Mouse (Mus musculus) regulatory T cell (primary cell): ENCODE results near the gene Cavin4.
"Not testable (repeated sequence)": the region's sequence is repeated elsewhere in the genome, so short reads cannot be mapped to it uniquely, and the experiment has no call there.

Experiments
- in situ Hi-C: fragments of 300-600 bp; cut with MboI, MseI; formaldehyde crosslinking; loops from one replicate; pipeline ENCODE4 v1.15.1; 2025; ENCODE audit warnings: high pct_unique_total_duplicates

Cavin4 gene

DNA sequence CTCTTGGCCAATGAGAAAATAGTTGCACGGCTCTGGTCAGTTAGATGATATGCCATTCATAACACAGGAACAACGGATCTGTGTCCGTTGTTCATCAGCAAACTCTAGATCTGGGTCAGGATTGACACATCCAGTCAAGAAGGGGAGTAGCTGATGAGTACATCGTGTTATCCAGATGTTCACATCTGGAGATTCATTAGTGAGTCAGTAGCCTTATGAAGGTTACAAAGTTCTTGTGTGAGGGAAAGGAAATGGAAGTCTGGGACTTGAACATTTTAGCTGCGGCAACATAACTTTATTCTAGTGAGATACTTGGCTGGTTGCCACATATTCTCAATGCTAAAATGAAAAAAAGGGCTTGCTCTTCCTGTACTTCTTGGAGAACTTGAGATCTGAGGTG, 9.6 kb downstream of the Cavin4 start:
- in situ Hi-C loops: no loop called here

- in situ Hi-C loops: no loop called here
Observed at GRCm38 (mm10) chr4:48674412-48674811, 11.1 kb downstream of the Cavin4 start.

GRCm38 (mm10) chr4:48676570-48677185, 13.4 kb downstream of the Cavin4 start:
- in situ Hi-C loops: no loop called here

DNA sequence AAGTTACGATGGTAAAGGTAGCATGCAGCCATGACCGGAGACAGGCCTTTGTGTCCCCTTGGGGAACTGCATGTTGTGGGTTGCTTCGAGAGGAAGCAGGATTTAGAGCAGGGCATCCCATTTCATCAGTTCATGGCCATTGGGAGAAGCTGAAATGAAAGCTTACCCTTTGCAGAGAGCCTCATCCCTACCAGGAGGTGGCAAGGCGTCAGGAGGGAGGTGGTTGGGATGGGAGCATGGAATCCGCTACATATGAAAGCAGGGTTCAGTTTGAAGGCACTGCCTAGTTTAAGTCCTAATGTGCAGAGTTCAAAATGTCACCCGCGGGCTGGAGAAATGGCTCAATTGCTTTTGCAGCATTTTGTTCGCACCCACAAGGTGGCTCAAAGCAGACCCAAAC, 14.0 kb downstream of the Cavin4 start:
- in situ Hi-C loops: no loop called here

GRCm38 (mm10) chr4:48677812-48678211, 14.5 kb downstream of the Cavin4 start:
- in situ Hi-C loops: no loop called here

- in situ Hi-C loops: no loop called here
Observed at GRCm38 (mm10) chr4:48678793-48679192, 15.5 kb downstream of the Cavin4 start.

DNA sequence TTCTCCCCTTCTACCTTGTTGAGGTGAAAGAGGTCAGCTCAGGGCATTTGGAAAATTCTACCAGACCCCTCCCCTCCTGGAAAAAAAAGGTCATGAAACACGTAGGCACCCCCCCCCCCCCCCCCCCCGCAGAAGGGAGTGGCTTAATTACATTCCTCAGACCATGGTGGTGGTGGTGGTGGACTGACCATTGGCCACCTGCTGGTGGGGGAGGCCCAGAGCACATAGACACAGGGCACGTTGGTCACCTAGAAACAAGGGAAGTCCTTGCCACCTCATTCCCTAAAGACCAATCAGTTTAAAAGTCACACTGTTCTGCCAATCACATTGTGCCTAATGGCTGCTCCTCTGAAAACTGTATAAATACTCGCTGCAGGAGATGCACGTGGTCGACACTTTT, 16.4 kb downstream of the Cavin4 start:
- in situ Hi-C loops: not testable (repeated sequence)

DNA sequence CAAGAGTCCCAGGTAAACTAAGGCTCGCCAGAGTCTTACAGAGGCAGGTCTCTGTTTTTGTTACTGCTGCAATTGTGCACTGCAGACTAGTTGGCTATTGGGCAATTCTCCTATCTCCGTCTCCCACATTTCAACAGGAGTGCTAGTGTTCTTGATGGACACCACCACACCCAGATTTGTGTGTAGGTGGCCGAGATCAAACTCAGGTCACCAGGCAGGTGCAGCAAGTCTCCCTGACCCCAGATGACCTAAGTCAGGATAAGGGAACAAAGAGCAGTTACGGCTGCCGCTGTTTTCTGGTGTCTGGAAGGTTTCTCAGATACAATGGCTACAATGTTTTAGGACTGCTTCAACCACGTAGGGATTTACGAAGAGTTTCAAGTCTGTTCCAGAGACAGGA, 16.9 kb downstream of the Cavin4 start:
- in situ Hi-C loops: no loop called here

GRCm38 (mm10) chr4:48680648-48681343, 17.5 kb downstream of the Cavin4 start:
- in situ Hi-C loops: no loop called here

- in situ Hi-C loops: no loop called here
Observed at GRCm38 (mm10) chr4:48683126-48683525, 19.8 kb downstream of the Cavin4 start.

GRCm38 (mm10) chr4:48683633-48684209, 20.4 kb downstream of the Cavin4 start:
- in situ Hi-C loops: not testable (repeated sequence)

DNA sequence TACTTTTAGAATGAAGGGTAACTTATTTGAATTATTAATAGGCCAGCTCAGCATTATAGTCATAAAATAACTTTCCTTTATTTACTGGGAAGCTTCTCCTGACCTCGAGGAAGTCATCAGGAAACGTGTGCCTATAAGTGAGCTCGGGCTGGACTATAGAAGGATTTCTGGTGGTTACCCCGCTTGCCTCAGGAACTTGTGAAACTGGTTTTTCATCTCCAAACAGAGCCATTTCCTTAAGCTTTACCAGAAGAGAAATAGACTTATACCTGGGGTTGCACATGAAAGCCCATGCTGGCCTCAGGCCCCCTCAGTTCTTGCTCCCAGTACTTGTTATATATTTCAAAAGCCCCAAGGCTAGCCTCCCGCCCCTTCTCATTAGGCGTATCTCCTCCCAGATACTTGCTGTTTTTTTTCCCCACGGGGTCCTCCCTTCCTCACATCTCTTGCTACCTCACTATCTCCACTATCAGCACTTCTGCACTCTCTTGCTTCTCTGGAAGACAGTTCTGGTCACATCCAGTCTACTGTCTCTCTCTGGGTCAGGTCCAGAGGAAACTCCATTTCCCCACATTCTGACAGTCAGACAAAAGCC, 21.4 kb downstream of the Cavin4 start:
- in situ Hi-C loops: no loop called here

- in situ Hi-C loops: no loop called here
Observed at GRCm38 (mm10) chr4:48688148-48688547, 24.8 kb downstream of the Cavin4 start.

DNA sequence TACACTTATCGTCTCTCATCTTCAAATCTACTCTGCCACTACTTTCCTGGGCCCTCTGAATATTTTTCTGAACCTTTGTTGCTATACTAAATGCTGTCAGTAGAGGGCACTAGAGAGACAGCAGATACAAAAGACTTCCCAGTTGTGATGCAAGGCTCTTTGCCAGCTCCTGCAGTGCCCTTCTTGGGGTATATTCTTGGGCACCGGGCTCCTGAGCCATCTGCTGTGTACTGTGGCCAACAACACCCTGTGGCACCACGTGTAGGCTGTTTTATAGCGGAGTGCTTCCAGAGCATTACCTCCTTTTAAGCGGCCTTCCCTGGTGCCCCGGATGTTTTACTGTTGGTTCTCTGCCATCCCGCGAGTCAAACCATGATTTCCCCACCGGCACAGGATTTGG, 27.3 kb downstream of the Cavin4 start:
- in situ Hi-C loops: no loop called here

GRCm38 (mm10) chr4:48691793-48692437, 28.6 kb downstream of the Cavin4 start:
- in situ Hi-C loops: no loop called here

- in situ Hi-C loops: no loop called here
Observed at GRCm38 (mm10) chr4:48692736-48693292, 29.5 kb downstream of the Cavin4 start.

- in situ Hi-C loops: no loop called here
Observed at GRCm38 (mm10) chr4:48696706-48697105, 33.4 kb downstream of the Cavin4 start.

DNA sequence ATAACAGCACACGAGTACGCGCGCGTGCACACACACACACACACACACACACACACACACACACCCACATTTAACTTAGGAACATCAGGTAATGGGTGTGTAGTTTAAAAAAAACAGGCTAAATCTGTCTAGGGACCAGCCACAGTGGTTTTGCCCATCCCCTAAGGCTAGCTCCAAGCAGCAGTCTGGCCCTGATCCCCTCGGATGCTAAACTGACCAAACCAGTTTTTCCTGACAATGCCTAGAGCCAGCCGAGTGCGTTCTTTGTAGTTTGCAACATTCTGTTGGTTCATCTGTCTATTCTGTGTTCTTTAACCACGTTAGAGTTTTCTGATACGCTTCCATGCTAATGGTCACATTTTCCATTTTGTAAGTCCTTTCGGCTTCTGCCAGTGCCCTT, 34.0 kb downstream of the Cavin4 start:
- in situ Hi-C loops: no loop called here

GRCm38 (mm10) chr4:48715865-48716650, 52.7 kb downstream of the Cavin4 start:
- in situ Hi-C loops: no loop called here

DNA sequence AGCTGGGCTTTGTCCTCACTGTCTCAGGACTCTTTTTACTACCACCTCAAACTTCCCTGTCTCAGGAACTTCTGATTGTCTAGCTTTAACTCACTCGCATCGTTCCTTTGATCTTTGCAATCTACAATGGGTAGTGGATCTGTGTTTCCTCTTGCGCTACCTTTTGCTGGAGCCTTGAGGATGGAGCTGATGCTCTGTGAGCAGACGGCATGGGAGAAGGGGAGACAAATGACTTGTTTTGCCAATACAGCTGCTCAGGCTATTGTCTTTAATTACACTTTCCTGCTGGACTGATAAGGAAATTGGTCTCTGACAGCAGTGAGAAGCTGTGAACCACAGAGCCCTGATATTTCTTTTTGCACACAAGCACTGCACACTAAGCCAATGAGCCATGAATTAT, 53.5 kb downstream of the Cavin4 start:
- in situ Hi-C loops: no loop called here
